Mouse (Mus musculus): ENCODE results near the gene H2al1m.

DNA sequence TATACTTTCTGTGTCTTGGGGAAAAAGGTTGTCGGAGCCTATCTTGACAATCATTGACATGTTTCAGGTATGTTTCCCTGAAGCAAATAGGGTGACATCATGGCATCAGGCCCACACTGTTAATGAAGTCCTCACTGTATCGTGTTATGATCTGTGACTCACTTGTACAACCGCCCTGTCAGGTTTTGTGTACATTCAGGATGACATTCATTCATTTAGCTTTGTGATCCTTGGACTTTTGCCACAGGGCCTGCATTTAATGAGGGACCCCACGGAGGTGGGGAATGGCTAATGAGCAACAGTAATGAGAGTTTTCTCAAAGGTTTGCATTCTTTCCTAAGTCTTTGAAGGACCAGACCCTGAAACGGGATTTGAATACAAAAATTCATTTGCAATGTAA lies 34.7 kb upstream of the H2al1m start:
- TF ChIP-seq EP300 (IDR thresholded peaks at IDR 0.05; ENCODE audit: low read depth) (no peak), CTCF (IDR thresholded peaks at IDR 0.05; ENCODE audit: low read depth) (no peak)

All from heart, postnatal 0 days (tissue).